Mouse (Mus musculus): ENCODE measurements at regions not wholly inside any gene's neighbourhood (a gene's known extent, or its start where the extent isn't known, plus 50 kb on each side); places are given as distances from the start of the nearest gene placed in this dataset.

- H3K4me3 ChIP-seq (replicated peaks in 1 of 3; ENCODE audit: low read depth in 2 of 3, low read length in 2 of 3, poor library complexity in 1 of 3) = no peak overlapping the region
- no peak for DNase-seq (ENCODE audit: extremely low read depth)
- no peak for TF ChIP-seq MAX (IDR thresholded peaks at IDR 0.05; ENCODE audit: low read length)
- TF ChIP-seq E2F4 (IDR thresholded peaks at IDR 0.05; ENCODE audit: insufficient replicate concordance, low read depth, low read length) = no peak
- TF ChIP-seq POLR2AphosphoS2 (IDR thresholded peaks at IDR 0.05; ENCODE audit: low read depth, low read length) = no peak
- no peak for TF ChIP-seq JUN (IDR thresholded peaks at IDR 0.05; ENCODE audit: insufficient read depth, low read depth, low read length)
- no peak for TF ChIP-seq HCFC1 (IDR thresholded peaks at IDR 0.05; ENCODE audit: low read depth, low read length)
- in situ Hi-C loops (cut with MboI; ENCODE audit: low pct_ligation_motif_present, low pct_unique_long_range_greater_than_20kb, low sequenced_read_pairs) = no loop called here
- H3K36me3 ChIP-seq (replicated peaks in 1 of 2; ENCODE audit: control insufficient read depth in 1 of 2, insufficient read depth in 1 of 2, low read length in 1 of 2) = no peaks in the 10 kb centered on the region
- H3K4me1 ChIP-seq (ENCODE audit: control insufficient read depth in 1 of 2, insufficient read depth in 2 of 2) = peaks cover 0 to 6% of the 10 kb centered on the region in 2 experiments; a peak in 1 of 4 replicates
- peaks cover 49% of the 10 kb centered on the region for H3K9me3 ChIP-seq (replicated peaks; ENCODE audit: low read length)
- no peaks in the 10 kb centered on the region for H3K27me3 ChIP-seq (replicated peaks)
- no peak overlapping the region for H3K4me2 ChIP-seq (ENCODE audit: insufficient read depth, low read depth, poor library complexity, severe bottlenecking)
- H3K27ac ChIP-seq (ENCODE audit: insufficient read depth, low read depth) = no peak overlapping the region
- no peaks in the 10 kb centered on the region for H3K79me2 ChIP-seq (replicated peaks; ENCODE audit: control insufficient read depth, extremely low read depth, insufficient read depth, poor library complexity, severe bottlenecking)
- dilution Hi-C loops (cut with MboI; ENCODE audit: extremely low pct_ligation_motif_present, extremely low pct_unique_long_range_greater_than_20kb, low sequenced_read_pairs) = no loop called here
- no peak overlapping the region for H3K9ac ChIP-seq (ENCODE audit: insufficient read depth, low read depth)
These were observed 84.8 kb upstream of the Glrp1 start for GRCm38 (mm10) chr1:88594484-88595254.

GRCm38 (mm10) chr1:88592036-88592435 lies 82.2 kb upstream of the Glrp1 start:
- in situ Hi-C loops (cut with MboI; ENCODE audit: low pct_ligation_motif_present, low pct_unique_long_range_greater_than_20kb, low sequenced_read_pairs) (no loop called here), dilution Hi-C loops (cut with MboI; ENCODE audit: extremely low pct_ligation_motif_present, extremely low pct_unique_long_range_greater_than_20kb, low sequenced_read_pairs) (no loop called here)
- no peak overlapping the region for H3K9ac ChIP-seq (ENCODE audit: insufficient read depth, low read depth)
- no peak overlapping the region for H3K4me2 ChIP-seq (ENCODE audit: insufficient read depth, low read depth, poor library complexity, severe bottlenecking)
- H3K9me3 ChIP-seq (replicated peaks; ENCODE audit: low read length) = peaks cover 55% of the 10 kb centered on the region
- no peak for DNase-seq (ENCODE audit: extremely low read depth)
- no peak for TF ChIP-seq CHD2 (IDR thresholded peaks at IDR 0.05; ENCODE audit: low read length)
- TF ChIP-seq RAD21 (IDR thresholded peaks at IDR 0.05; ENCODE audit: low read depth, low read length) = no peak
- TF ChIP-seq TBP (conservative IDR thresholded peaks at IDR 0.05; ENCODE audit: low read depth, low read length) = no peak
- no peak for TF ChIP-seq EP300 (IDR thresholded peaks at IDR 0.05; ENCODE audit: low read length)
- TF ChIP-seq MAX (IDR thresholded peaks at IDR 0.05; ENCODE audit: low read length) = no peak
- TF ChIP-seq KAT2A (IDR thresholded peaks at IDR 0.05; ENCODE audit: insufficient replicate concordance, low read length) = no peak
- no peak for TF ChIP-seq JUND (conservative IDR thresholded peaks at IDR 0.05; ENCODE audit: low read depth, low read length)
- TF ChIP-seq USF2 (conservative IDR thresholded peaks at IDR 0.05; ENCODE audit: low read depth, low read length) = no peak
- no peak for TF ChIP-seq PAX5 (IDR thresholded peaks at IDR 0.05; ENCODE audit: low read length)
- no peak for TF ChIP-seq MEF2A (IDR thresholded peaks at IDR 0.05; ENCODE audit: borderline replicate concordance, low read depth, low read length)
- TF ChIP-seq RCOR1 (conservative IDR thresholded peaks at IDR 0.05; ENCODE audit: low read depth, low read length) = no peak
- no peak for TF ChIP-seq POLR2AphosphoS2 (IDR thresholded peaks at IDR 0.05; ENCODE audit: low read depth, low read length)
- TF ChIP-seq E2F4 (IDR thresholded peaks at IDR 0.05; ENCODE audit: insufficient replicate concordance, low read depth, low read length) = no peak
- no peak for TF ChIP-seq ZC3H11A (IDR thresholded peaks at IDR 0.05; ENCODE audit: low read depth, low read length)
- no peak for TF ChIP-seq NRF1 (IDR thresholded peaks at IDR 0.05; ENCODE audit: low read depth, low read length)
- TF ChIP-seq TCF12 (IDR thresholded peaks at IDR 0.05; ENCODE audit: low read depth, low read length) = no peak
- TF ChIP-seq GABPA (IDR thresholded peaks at IDR 0.05; ENCODE audit: insufficient replicate concordance, low read depth, low read length) = no peak
- H3K36me3 ChIP-seq (replicated peaks in 1 of 2; ENCODE audit: control insufficient read depth in 1 of 2, insufficient read depth in 1 of 2, low read length in 1 of 2) = no peaks in the 10 kb centered on the region
- peaks cover under 1 to 20% of the 10 kb centered on the region in 2 experiments; a peak in 3 of 4 replicates for H3K4me1 ChIP-seq (ENCODE audit: control insufficient read depth in 1 of 2, insufficient read depth in 2 of 2)
- no peaks in the 10 kb centered on the region for H3K79me2 ChIP-seq (replicated peaks; ENCODE audit: control insufficient read depth, extremely low read depth, insufficient read depth, poor library complexity, severe bottlenecking)
- H3K27me3 ChIP-seq (replicated peaks) = no peaks in the 10 kb centered on the region
- no peak overlapping the region for H3K27ac ChIP-seq (ENCODE audit: insufficient read depth, low read depth)
- H3K4me3 ChIP-seq (replicated peaks in 1 of 3; ENCODE audit: low read depth in 2 of 3, low read length in 2 of 3, poor library complexity in 1 of 3) = no peak overlapping the region
